Mouse (Mus musculus): ENCODE results near the gene Sos2. TPM values are rescaled to one million over a fixed set of nuclear protein-coding genes. Genes with fewer than 3 reads are reported as not detected.

Sos2 gene
- polyA plus RNA-seq, 1 experiment from 2014 or later: 9.3 TPM

- Histone ChIP-seq H3K4me2 (ENCODE audit: low read depth, low read length) (peak overlapping the region; percentile 55), H3K9ac (ENCODE audit: low read length) (peak overlapping the region; percentile 57), H3K36me3 (ENCODE audit: control insufficient read depth, insufficient read depth, low read length) (no peaks in the 10 kb centered on the region), H3K4me1 (replicated peaks; ENCODE audit: control insufficient read depth, insufficient read depth, low read length) (peaks cover 27% of the 10 kb centered on the region), H3K27ac (ENCODE audit: low read length) (peak overlapping the region; percentile 93), H3K4me3 (ENCODE audit: low read length) (peak overlapping the region; percentile 24), H3K27me3 (ENCODE audit: control insufficient read depth, insufficient read depth, low read depth, low read length) (no peaks in the 10 kb centered on the region), H3K9me3 (ENCODE audit: control insufficient read depth, low read length) (no peaks in the 10 kb centered on the region)
- peak; percentile 71 for ATAC-seq (ENCODE audit: low read depth)
- 12% methylated on average over 19 of the region's 19 CpGs for WGBS
Observed at GRCm38 (mm10) chr12:69537675-69538361, 143.8 kb downstream of the Sos2 start.

GRCm38 (mm10) chr12:69537243-69537674 is 144.4 kb downstream of the Sos2 start:
- Histone ChIP-seq H3K9ac (ENCODE audit: low read length) (peak overlapping the region; percentile 57), H3K27ac (ENCODE audit: low read length) (peak overlapping the region; percentile 93), H3K4me2 (ENCODE audit: low read depth, low read length) (peak overlapping the region; percentile 55), H3K9me3 (ENCODE audit: control insufficient read depth, low read length) (no peaks in the 10 kb centered on the region), H3K36me3 (ENCODE audit: control insufficient read depth, insufficient read depth, low read length) (no peaks in the 10 kb centered on the region), H3K27me3 (ENCODE audit: control insufficient read depth, insufficient read depth, low read depth, low read length) (no peaks in the 10 kb centered on the region), H3K4me3 (ENCODE audit: low read length) (peak overlapping the region; percentile 24), H3K4me1 (replicated peaks; ENCODE audit: control insufficient read depth, insufficient read depth, low read length) (peaks cover 27% of the 10 kb centered on the region)
- peak; percentile 84 for ATAC-seq (ENCODE audit: low read depth)
- 16% methylated on average over 10 of the region's 10 CpGs for WGBS

GRCm38 (mm10) chr12:69536616-69537242 is 144.9 kb downstream of the Sos2 start:
- H3K27me3 ChIP-seq (ENCODE audit: control insufficient read depth, insufficient read depth, low read depth, low read length): no peaks in the 10 kb centered on the region
- H3K36me3 ChIP-seq (ENCODE audit: control insufficient read depth, insufficient read depth, low read length): no peaks in the 10 kb centered on the region
- H3K9me3 ChIP-seq (ENCODE audit: control insufficient read depth, low read length): no peaks in the 10 kb centered on the region
- H3K27ac ChIP-seq (ENCODE audit: low read length): peak overlapping the region; percentile 93
- H3K4me3 ChIP-seq (ENCODE audit: low read length): no peak overlapping the region
- H3K4me1 ChIP-seq (replicated peaks; ENCODE audit: control insufficient read depth, insufficient read depth, low read length): peaks cover 27% of the 10 kb centered on the region
- H3K9ac ChIP-seq (ENCODE audit: low read length): no peak overlapping the region; the same call in 1 of the 2 replicates
- 58% methylated on average over 10 of the region's 10 CpGs for WGBS
- H3K4me2 ChIP-seq (ENCODE audit: low read depth, low read length): peak overlapping the region; percentile 55
- no peak for ATAC-seq (ENCODE audit: low read depth)

Small RNA genes lying within 50 kb of the gene (microRNA-seq; reads per million reads assigned to microRNA genes)
- not detected for gene Gm23018

Other genes with a start within 250 kb of the Sos2 start
- 19.0 and 19.9 TPM in 2 replicates for gene Vcpkmt, start 98.8 kb downstream of the Sos2 start, polyA plus RNA-seq (2015; fragmentation: Nextera tagmentation; extraction: Ambion mirVana)
- gene L2hgdh, start 43.0 kb upstream of the Sos2 start, polyA plus RNA-seq (2015; fragmentation: Nextera tagmentation; extraction: Ambion mirVana): 14.3 and 15.5 TPM in 2 replicates
- gene Atp5s, start 43.1 kb upstream of the Sos2 start, polyA plus RNA-seq (2015; fragmentation: Nextera tagmentation; extraction: Ambion mirVana): 35.3 and 36.4 TPM in 2 replicates
- 1.3 and 2.0 TPM in 2 replicates for gene Cdkl1, start 109.4 kb upstream of the Sos2 start, polyA plus RNA-seq (2015; fragmentation: Nextera tagmentation; extraction: Ambion mirVana)
- 3.9 and 5.4 TPM in 2 replicates for gene Atl1, start 210.8 kb upstream of the Sos2 start, polyA plus RNA-seq (2015; fragmentation: Nextera tagmentation; extraction: Ambion mirVana)
- 30.8 and 31.0 TPM in 2 replicates for gene Map4k5, start 211.3 kb upstream of the Sos2 start, polyA plus RNA-seq (2015; fragmentation: Nextera tagmentation; extraction: Ambion mirVana)